Mouse (Mus musculus): Measurements from ENCODE around the gene Olfr307. TPM values are rescaled to one million over a fixed set of nuclear protein-coding genes. Genes with fewer than 3 reads are reported as not detected.
"Not testable (repeated sequence)": the region's sequence is repeated elsewhere in the genome, so short reads cannot be mapped to it uniquely, and the experiment has no call there.

Olfr307 gene
- not detected in 2 replicates for polyA plus RNA-seq (2016; fragmentation: Nextera tagmentation; extraction: Ambion mirVana)

DNA sequence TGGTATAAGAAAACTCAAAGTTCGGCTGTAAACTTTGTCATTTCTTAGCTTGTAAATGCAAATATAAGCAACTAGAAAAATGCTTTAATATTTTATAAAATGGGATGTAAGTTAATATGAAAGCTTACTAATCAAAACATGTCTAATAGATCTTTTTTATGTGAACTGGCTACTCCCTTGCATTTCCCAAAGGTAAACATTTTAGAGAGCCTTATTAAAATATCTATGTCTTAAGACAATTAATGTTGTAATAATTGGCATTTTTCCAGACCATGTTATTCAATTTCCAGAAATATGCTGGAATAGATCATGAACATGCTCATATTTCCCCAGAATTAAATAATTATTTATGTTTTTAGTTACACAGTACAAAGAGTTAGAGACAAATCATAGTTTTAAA lies at the start of gene Olfr307:
Gene Olfr307, minus strand, starts transcription at position 101 of the 400 bp plus-strand sequence.
- Histone ChIP-seq H3K4me3 (no peak within 1 kb of the TSS), H3K36me3 (replicated peaks) (no peaks in the 10 kb centered on the region), H3K4me1 (no peaks in the 10 kb centered on the region), H3K27me3 (replicated peaks; ENCODE audit: low read depth, poor library complexity, severe bottlenecking) (no peaks in the 10 kb centered on the region), H3K9me3 (no peaks in the 10 kb centered on the region), H3K27ac (replicated peaks) (no peak within 1 kb of the TSS)
- no peak for DNase-seq (ENCODE audit: low spot score)
- 77% methylated on average over 1 of the region's 1 CpGs for WGBS

GRCm38 (mm10) chr7:86386558-86386957 lies 49.2 kb upstream of the Olfr307 start, which contains the start of gene Olfr304:
Gene Olfr304 (minus strand): TSS chr7:86386658.
- H3K9me3 ChIP-seq, result no peaks in the 10 kb centered on the region
- H3K27ac ChIP-seq (replicated peaks), result no peak within 1 kb of the TSS
- WGBS, result 64% methylated on average over 1 of the region's 1 CpGs
- no peak for DNase-seq (ENCODE audit: low spot score)
- no peaks in the 10 kb centered on the region for H3K27me3 ChIP-seq (replicated peaks; ENCODE audit: low read depth, poor library complexity, severe bottlenecking)
- H3K4me3 ChIP-seq, result no peak within 1 kb of the TSS
- no peaks in the 10 kb centered on the region for H3K4me1 ChIP-seq
- no peaks in the 10 kb centered on the region for H3K36me3 ChIP-seq (replicated peaks)

- H3K9me3 ChIP-seq, result no peaks in the 10 kb centered on the region
- no peaks in the 10 kb centered on the region for H3K36me3 ChIP-seq (replicated peaks)
- DNase-seq (ENCODE audit: low spot score), result no peak
- WGBS, result 78% methylated on average over 3 of the region's 3 CpGs
- H3K27me3 ChIP-seq (replicated peaks; ENCODE audit: low read depth, poor library complexity, severe bottlenecking), result no peaks in the 10 kb centered on the region
- no peak overlapping the region for H3K27ac ChIP-seq (replicated peaks)
- no peak overlapping the region for H3K4me3 ChIP-seq
- H3K4me1 ChIP-seq, result no peaks in the 10 kb centered on the region
These were observed 48.4 kb upstream of the Olfr307 start for GRCm38 (mm10) chr7:86385769-86386168.

- 88% methylated on average over 1 of the region's 1 CpGs for WGBS
- no peak within 1 kb of the TSS for H3K27ac ChIP-seq (replicated peaks)
- no peak for DNase-seq (ENCODE audit: low spot score)
- H3K4me1 ChIP-seq, result no peaks in the 10 kb centered on the region
- no peak within 1 kb of the TSS for H3K4me3 ChIP-seq
- no peaks in the 10 kb centered on the region for H3K9me3 ChIP-seq
- H3K27me3 ChIP-seq (replicated peaks; ENCODE audit: low read depth, poor library complexity, severe bottlenecking), result no peaks in the 10 kb centered on the region
- no peaks in the 10 kb centered on the region for H3K36me3 ChIP-seq (replicated peaks)
These were observed 29.4 kb upstream of the Olfr307 start, which contains the start of gene Olfr305 for GRCm38 (mm10) chr7:86366828-86367227. Gene Olfr305 (minus strand): TSS chr7:86366928.

- WGBS, result 89% methylated on average over 9 of the region's 9 CpGs
- DNase-seq (ENCODE audit: low spot score), result not testable (repeated sequence)
These were observed 8.9 kb upstream of the Olfr307 start for GRCm38 (mm10) chr7:86346296-86346695.

DNA sequence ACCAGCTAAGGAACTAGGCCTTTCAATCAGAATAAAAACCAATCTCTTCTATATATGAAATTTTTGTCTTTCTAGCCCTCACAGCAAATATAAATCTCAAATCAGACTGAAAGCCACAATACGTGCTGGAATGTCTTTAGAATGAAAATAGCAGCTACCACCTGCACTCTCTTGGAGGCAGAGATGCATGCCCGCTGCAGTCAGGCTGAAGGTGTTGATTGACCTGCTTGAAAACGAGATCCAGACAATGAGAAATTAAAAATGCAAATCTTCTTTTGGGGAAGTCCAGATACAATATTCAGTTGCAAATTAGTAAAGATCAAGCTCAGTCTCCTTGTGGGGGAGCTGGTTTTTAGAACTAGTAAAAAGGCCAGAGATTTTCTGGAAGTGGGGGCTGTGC lies 6.9 kb upstream of the Olfr307 start:
- WGBS, result 75% methylated on average over 3 of the region's 3 CpGs
- H3K4me3 ChIP-seq, result no peak overlapping the region
- H3K36me3 ChIP-seq (replicated peaks), result no peaks in the 10 kb centered on the region
- no peaks in the 10 kb centered on the region for H3K4me1 ChIP-seq
- H3K27ac ChIP-seq (replicated peaks), result no peak overlapping the region
- no peak for DNase-seq (ENCODE audit: low spot score)
- no peaks in the 10 kb centered on the region for H3K9me3 ChIP-seq
- no peaks in the 10 kb centered on the region for H3K27me3 ChIP-seq (replicated peaks; ENCODE audit: low read depth, poor library complexity, severe bottlenecking)

More at GRCm38 (mm10) chr7:86346296-86346695, 8.9 kb upstream of the Olfr307 start:
- H3K4me1 ChIP-seq; H3K27ac ChIP-seq (replicated peaks); H3K9me3 ChIP-seq; H3K27me3 ChIP-seq (replicated peaks; ENCODE audit: low read depth, poor library complexity, severe bottlenecking); H3K36me3 ChIP-seq (replicated peaks); H3K4me3 ChIP-seq: not testable (repeated sequence)

DNA sequence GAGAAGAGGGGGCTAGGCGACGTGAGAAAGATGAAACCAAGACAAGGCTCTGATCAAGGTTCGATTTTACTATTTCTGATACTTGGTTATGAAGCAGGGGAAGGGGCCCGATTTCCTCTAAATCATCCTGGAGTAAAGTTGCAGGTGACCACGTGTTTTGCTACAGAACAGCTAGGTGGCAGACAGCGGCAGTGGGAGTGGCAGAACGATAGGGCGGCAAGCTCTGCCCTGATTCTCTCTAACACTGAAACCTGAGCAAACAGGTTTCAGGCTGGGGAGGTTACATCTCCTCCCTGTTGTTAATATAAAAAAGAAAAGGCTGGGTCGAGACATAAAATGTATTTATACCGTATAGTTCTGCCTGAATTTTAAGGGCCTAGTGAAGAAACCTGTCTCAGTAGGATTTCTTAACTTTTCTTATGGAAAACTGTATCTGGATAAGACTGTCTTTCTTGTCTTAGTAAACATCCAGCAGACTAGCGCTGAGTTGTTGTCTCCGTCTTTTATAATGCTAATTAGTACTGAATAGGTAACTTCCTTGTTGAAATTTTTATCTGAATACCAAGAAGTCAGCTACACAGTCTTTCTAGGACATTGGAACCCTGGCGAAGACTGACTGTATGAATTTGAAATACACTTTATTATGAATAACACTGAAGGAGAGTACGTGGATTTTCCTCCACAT lies 5.6 kb upstream of the Olfr307 start:
- no peaks in the 10 kb centered on the region for H3K36me3 ChIP-seq (replicated peaks)
- no peak overlapping the region for H3K27ac ChIP-seq (replicated peaks)
- no peak for DNase-seq (ENCODE audit: low spot score)
- H3K9me3 ChIP-seq, result no peaks in the 10 kb centered on the region
- WGBS, result 80% methylated on average over 14 of the region's 14 CpGs
- no peak overlapping the region for H3K4me3 ChIP-seq
- no peaks in the 10 kb centered on the region for H3K4me1 ChIP-seq
- no peaks in the 10 kb centered on the region for H3K27me3 ChIP-seq (replicated peaks; ENCODE audit: low read depth, poor library complexity, severe bottlenecking)

DNA sequence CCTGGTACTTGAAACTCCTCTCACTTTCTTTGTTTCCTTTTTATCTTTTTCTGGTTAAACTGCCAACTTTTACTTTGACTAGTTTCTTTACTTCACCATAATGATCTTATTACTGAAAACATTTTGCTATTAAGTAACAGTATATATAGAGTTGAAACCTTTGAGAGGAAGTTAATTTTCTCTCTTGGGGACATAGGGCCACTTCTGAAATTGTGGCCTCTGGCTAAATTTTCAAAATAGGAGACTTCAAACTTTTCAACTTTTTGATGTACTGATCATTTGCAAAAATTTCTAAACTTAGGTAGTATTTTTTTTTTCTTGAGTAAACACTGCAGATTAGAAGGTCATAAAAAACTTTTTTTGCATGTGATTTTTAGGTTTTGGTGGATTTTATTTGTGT lies 11.9 kb downstream of the Olfr307 start, which contains the start of gene Olfr308:
Gene Olfr308, minus strand, starts transcription at position 101 of the 400 bp plus-strand sequence.
- Histone ChIP-seq H3K27me3 (replicated peaks; ENCODE audit: low read depth, poor library complexity, severe bottlenecking) (no peaks in the 10 kb centered on the region), H3K36me3 (replicated peaks) (no peaks in the 10 kb centered on the region), H3K9me3 (no peaks in the 10 kb centered on the region)

GRCm38 (mm10) chr7:86321323-86321722 lies 16.1 kb downstream of the Olfr307 start:
- H3K9me3 ChIP-seq, result no peaks in the 10 kb centered on the region
- no peak overlapping the region for H3K27ac ChIP-seq (replicated peaks)
- DNase-seq (ENCODE audit: low spot score), result no peak
- H3K36me3 ChIP-seq (replicated peaks), result no peaks in the 10 kb centered on the region
- no peaks in the 10 kb centered on the region for H3K4me1 ChIP-seq
- no peaks in the 10 kb centered on the region for H3K27me3 ChIP-seq (replicated peaks; ENCODE audit: low read depth, poor library complexity, severe bottlenecking)
- H3K4me3 ChIP-seq, result no peak overlapping the region
- WGBS, result 93% methylated on average over 2 of the region's 2 CpGs

More for the DNA sequence above, 11.9 kb downstream of the Olfr307 start, which contains the start of gene Olfr308:
- no peak for DNase-seq (ENCODE audit: low spot score)
- Histone ChIP-seq H3K4me1 (no peaks in the 10 kb centered on the region), H3K27ac (replicated peaks) (no peak within 1 kb of the TSS), H3K4me3 (no peak within 1 kb of the TSS)

DNA sequence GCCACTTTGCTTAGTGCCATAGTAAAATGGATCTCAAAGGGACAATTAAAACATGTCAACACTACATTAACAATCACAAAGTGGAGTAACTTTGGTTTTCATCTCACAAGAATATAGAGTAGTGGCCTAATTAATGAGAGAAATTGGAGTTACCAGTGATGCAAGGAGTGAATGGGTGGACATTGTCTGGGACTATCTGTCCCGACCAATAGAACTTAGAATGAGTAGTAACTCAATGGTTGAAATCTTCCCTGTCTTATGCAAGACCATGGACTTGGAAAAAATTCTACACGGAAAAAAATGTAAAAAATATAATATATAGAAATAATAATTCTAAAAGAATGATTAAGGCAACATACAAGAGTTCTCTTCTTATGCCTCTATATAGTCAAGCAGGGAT lies 23.8 kb downstream of the Olfr307 start, which contains the start of gene Olfr309:
Gene Olfr309, minus strand, starts transcription at position 101 of the 400 bp plus-strand sequence.
- 75% methylated on average over 2 of the region's 2 CpGs for WGBS
- Histone ChIP-seq H3K9me3 (no peaks in the 10 kb centered on the region), H3K27ac (replicated peaks) (no peak within 1 kb of the TSS), H3K4me3 (no peak within 1 kb of the TSS), H3K4me1 (no peaks in the 10 kb centered on the region), H3K36me3 (replicated peaks) (no peaks in the 10 kb centered on the region), H3K27me3 (replicated peaks; ENCODE audit: low read depth, poor library complexity, severe bottlenecking) (no peaks in the 10 kb centered on the region)
- no peak for DNase-seq (ENCODE audit: low spot score)

Small RNA genes within 50 kb of the gene (microRNA-seq; reads per million reads assigned to microRNA genes)
- not detected for gene Gm23192

Other genes with a start within 250 kb of the Olfr307 start
- not detected in 2 replicates for gene Vmn2r75, start 165.8 kb downstream of the Olfr307 start, polyA plus RNA-seq (2016; fragmentation: Nextera tagmentation; extraction: Ambion mirVana)
- gene Vmn2r76, start 91.3 kb downstream of the Olfr307 start, polyA plus RNA-seq (2016; fragmentation: Nextera tagmentation; extraction: Ambion mirVana), result not detected in 2 replicates
- gene Olfr310, start 60.4 kb downstream of the Olfr307 start, polyA plus RNA-seq (2016; fragmentation: Nextera tagmentation; extraction: Ambion mirVana), result not detected in 2 replicates
- gene Olfr309, start 23.9 kb downstream of the Olfr307 start, polyA plus RNA-seq (2016; fragmentation: Nextera tagmentation; extraction: Ambion mirVana), result not detected in 2 replicates
- gene Olfr308, start 12.0 kb downstream of the Olfr307 start, polyA plus RNA-seq (2016; fragmentation: Nextera tagmentation; extraction: Ambion mirVana), result not detected in 2 replicates
- not detected in 2 replicates for gene Olfr305, start 29.3 kb upstream of the Olfr307 start, polyA plus RNA-seq (2016; fragmentation: Nextera tagmentation; extraction: Ambion mirVana)
- gene Olfr304, start 49.1 kb upstream of the Olfr307 start, polyA plus RNA-seq (2016; fragmentation: Nextera tagmentation; extraction: Ambion mirVana), result not detected in 2 replicates
- not detected in 2 replicates for gene Olfr303, start 60.2 kb upstream of the Olfr307 start, polyA plus RNA-seq (2016; fragmentation: Nextera tagmentation; extraction: Ambion mirVana)
- not detected in 2 replicates for gene Olfr301, start 66.3 kb upstream of the Olfr307 start, polyA plus RNA-seq (2016; fragmentation: Nextera tagmentation; extraction: Ambion mirVana)
- not detected in 2 replicates for gene Olfr299, start 122.3 kb upstream of the Olfr307 start, polyA plus RNA-seq (2016; fragmentation: Nextera tagmentation; extraction: Ambion mirVana)
- gene Olfr298, start 154.9 kb upstream of the Olfr307 start, polyA plus RNA-seq (2016; fragmentation: Nextera tagmentation; extraction: Ambion mirVana), result not detected in 2 replicates
- gene Olfr297, start 182.4 kb upstream of the Olfr307 start, polyA plus RNA-seq (2016; fragmentation: Nextera tagmentation; extraction: Ambion mirVana), result not detected in 2 replicates
- not detected in 2 replicates for gene Olfr295, start 246.3 kb upstream of the Olfr307 start, polyA plus RNA-seq (2016; fragmentation: Nextera tagmentation; extraction: Ambion mirVana)

Measured in embryonic facial prominence, embryonic 10.5 days (tissue).